Mouse (Mus musculus) heart, postnatal 14 days (tissue): ENCODE data around the gene Got1. TPM values are rescaled to one million over a fixed set of nuclear protein-coding genes. Genes with fewer than 3 reads are reported as not detected.

Experiments used
- DNase-seq, 2 experiments: peaks; one replicate each; pipeline ENCODE4 v3.0.0; 2021 to 2022
- intact Hi-C: fragments of 180-260 bp; cut with DNase I; formaldehyde crosslinking; loops from one replicate; pipeline ENCODE4 v1.15.1; 2025
- total RNA-seq, 2 experiments: library from RNA; stranded (reverse); gene quantifications; 2 replicates each; pipeline ENCODE4 v1.2.3; 2021

The Got1 gene
- total RNA-seq, 2 experiments from 2014 or later = 687 to 721 TPM

DNA sequence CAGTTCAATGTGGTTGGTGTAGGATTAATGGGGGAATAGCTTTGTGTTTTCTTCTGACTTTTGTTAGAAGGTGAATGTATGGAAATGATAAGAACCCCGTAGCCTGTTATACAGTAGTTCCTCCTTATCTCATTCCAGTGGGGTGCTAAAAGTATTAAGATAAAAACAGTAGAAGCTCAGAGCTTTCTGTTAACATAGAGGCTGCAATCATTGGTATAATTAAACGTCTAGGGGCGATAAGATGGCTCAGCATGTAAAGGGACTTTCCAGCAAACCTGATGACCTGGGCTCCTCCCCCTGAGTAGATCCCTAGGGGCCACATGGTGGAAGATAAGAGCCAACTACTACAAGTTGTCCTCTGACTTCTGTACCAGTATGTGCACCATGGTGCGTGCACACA lies 71.4 kb downstream of the Got1 start:
- DNase-seq = no peak
- intact Hi-C loops = no loop called here

DNA sequence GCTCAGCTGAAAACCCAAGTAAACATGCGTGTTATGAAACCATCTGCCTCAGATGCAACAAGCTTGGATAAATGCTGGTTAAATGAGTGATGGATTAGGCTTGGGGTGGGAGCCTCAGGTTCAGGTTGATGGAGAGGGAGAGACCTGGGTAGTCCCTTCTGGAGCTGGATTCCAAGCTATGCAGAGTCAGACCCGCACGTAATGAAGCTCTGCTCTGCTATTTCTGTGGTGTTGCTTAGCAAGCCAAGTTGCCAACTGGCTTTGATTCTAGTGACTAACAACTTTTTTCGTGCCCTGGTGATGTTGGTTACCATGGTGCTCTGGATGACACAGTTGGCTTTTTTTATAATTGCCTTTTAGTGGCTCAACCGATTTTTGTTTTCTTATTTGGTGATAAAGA lies 72.2 kb downstream of the Got1 start:
- intact Hi-C loops = no loop called here
- no peak for DNase-seq

DNA sequence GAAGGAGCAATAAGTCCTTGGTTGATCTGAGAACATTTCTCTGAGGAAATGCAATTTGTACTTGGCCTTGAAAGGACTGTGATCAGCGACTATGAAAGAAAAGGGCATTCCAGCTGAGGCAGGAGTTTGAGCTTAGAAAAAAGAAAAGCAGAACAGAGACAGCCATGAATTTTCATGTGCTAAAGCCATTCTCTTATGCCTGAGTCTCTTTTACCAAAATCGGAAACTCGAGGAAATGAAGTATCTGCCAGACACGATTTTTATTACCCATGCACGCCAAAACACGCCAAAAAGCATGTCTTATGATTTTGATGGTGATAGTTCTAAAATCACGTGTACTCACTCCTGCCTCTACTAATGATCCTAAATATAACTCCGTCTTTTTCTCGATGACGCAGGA lies 72.8 kb downstream of the Got1 start:
- intact Hi-C loops = no loop called here
- no peak for DNase-seq

Other genes starting within 250 kb of the Got1 start
- under 1 TPM; 0.22 to 0.44 TPM for gene Hpse2, start 136.2 kb downstream of the Got1 start, total RNA-seq
- under 1 TPM; 0.07 TPM for gene Cnnm1, start 84.2 kb downstream of the Got1 start, total RNA-seq
- not detected for gene Nkx2-3, start 87.7 kb upstream of the Got1 start, total RNA-seq
- 10 to 100 TPM; 21.6 to 25.4 TPM for gene Slc25a28, start 150.3 kb upstream of the Got1 start, total RNA-seq
- 1 to 10 TPM; 4.6 to 4.8 TPM for gene Entpd7, start 165.1 kb upstream of the Got1 start, total RNA-seq
- gene Cutc, start 228.4 kb upstream of the Got1 start, total RNA-seq = 10 to 100 TPM in 1 of 2 experiments, 1 to 10 TPM in 1; 9.5 to 12.7 TPM
- 10 to 100 TPM; 29.5 to 34.6 TPM for gene Cox15, start 228.4 kb upstream of the Got1 start, total RNA-seq